Mouse (Mus musculus) ES-Bruce4 (cell line): Measurements from ENCODE around the gene Brat1.

Source experiments
- CTCF ChIP-seq: IDR thresholded peaks from one replicate; pipeline ENCODE4 v1.8.1; 2011; ENCODE audit warnings: low read depth, low read length
- EP300 ChIP-seq: IDR thresholded peaks from 2 replicates; pipeline ENCODE4 v1.6.1; 2011; ENCODE audit warnings: low read depth, low read length; ENCODE audit not compliant: insufficient read depth
- POLR2A ChIP-seq: IDR thresholded peaks from one replicate; pipeline ENCODE4 v1.8.1; 2011; ENCODE audit warnings: low read length; ENCODE audit not compliant: insufficient read depth

- no peak for TF ChIP-seq CTCF
- no peak for TF ChIP-seq POLR2A
- no peak for TF ChIP-seq EP300
Measured at GRCm38 (mm10) chr5:140662741-140663592, 41.8 kb upstream of the Brat1 start.
